In genomic region chr7:44748101-44749044, GRCm38 (mm10) we compare ENCODE assay signal across 8 mouse cellular contexts. TPM values are rescaled to one million over a fixed set of nuclear protein-coding genes. Genes with fewer than 3 reads are reported as not detected.
DNase-seq lines count a peak whose midpoint lies in the region; ATAC-seq and TF ChIP-seq lines count a peak whose summit lies in the region.

Gene Vrk3, plus strand, starts transcription at chr7:44748413.

- H3K36me3 ChIP-seq in MEL (ENCODE audit: control insufficient read depth in 1 of 2, insufficient read depth in 2 of 2, low read length in 2 of 2): peaks cover 0 to 9% of the 10 kb centered on the region in 2 experiments; a peak in 2 of 4 replicates
- H3K36me3 ChIP-seq in forebrain, postnatal 0 days (ENCODE audit: insufficient read depth): 0 out of 2 replicates have a peak, but pooled peaks cover 10% of the 10 kb centered on the region
- H3K36me3 ChIP-seq in lung, embryonic 15.5 days: peaks cover 15% of the 10 kb centered on the region

- H3K4me3 ChIP-seq in MEL (ENCODE audit: control insufficient read depth in 1 of 2, insufficient read depth in 1 of 2, low read depth in 2 of 2, low read length in 2 of 2): peak within 1 kb of the TSS; percentile 65 to 71
- peak within 1 kb of the TSS; percentile 75 for H3K4me3 ChIP-seq in cerebellum, adult 2 months (replicated peaks; ENCODE audit: insufficient read depth, low read depth, low read length)
- peak within 1 kb of the TSS; percentile 74 for H3K4me3 ChIP-seq in forebrain, postnatal 0 days (ENCODE audit: low read depth, low read length)
- H3K4me3 ChIP-seq in lung, embryonic 15.5 days: peak within 1 kb of the TSS; percentile 77

- no peaks in the 10 kb centered on the region for H3K27me3 ChIP-seq in MEL (ENCODE audit: control insufficient read depth in 1 of 2, insufficient read depth in 2 of 2, low read length in 2 of 2)
- H3K27me3 ChIP-seq in cerebellum, adult 2 months (ENCODE audit: control insufficient read depth, insufficient read depth, low read length): no peaks in the 10 kb centered on the region
- no peaks in the 10 kb centered on the region for H3K27me3 ChIP-seq in forebrain, postnatal 0 days (ENCODE audit: insufficient read depth, low read length)
- H3K27me3 ChIP-seq in lung, embryonic 15.5 days: no peaks in the 10 kb centered on the region

- peak; percentile 99 for DNase-seq in MEL (ENCODE audit: low read depth, low spot score)
- DNase-seq in cerebellum, adult 2 months: peak; percentile 95 to 98
- DNase-seq in forebrain, postnatal 0 days: peak; percentile 95
- peak; percentile 94 for DNase-seq in heart, postnatal 4 days
- peak; percentile 95 to 97 for DNase-seq in layer of hippocampus, adult 8-10 months (ENCODE audit: low spot score in 2 of 2)
- DNase-seq in ovary, adult 18-20 months (ENCODE audit: low spot score): peak; percentile 96
- DNase-seq in thymus, postnatal 0 days (ENCODE audit: low spot score): peak; percentile 95

- 0 out of 4 replicates have a peak, but pooled peaks of 1 of the 2 experiments have one; percentile 36 for TF ChIP-seq EP300 in MEL (IDR thresholded peaks at IDR 0.05; ENCODE audit: low read depth in 1 of 2, low read length in 2 of 2)

- peaks cover 7% of the 10 kb centered on the region for H3K79me2 ChIP-seq in MEL (ENCODE audit: control insufficient read depth, insufficient read depth, low read length, poor library complexity)

- ATAC-seq in forebrain, postnatal 0 days: peak; percentile 95
- ATAC-seq in lung, embryonic 15.5 days (ENCODE audit: borderline replicate concordance, extremely low read depth, low FRiP score, low TSS enrichment): peak; percentile 98

- under 1% methylated on average over 44 of the region's 44 CpGs for WGBS in cerebellum, adult 2 months
- under 1% methylated on average over 43 of the region's 44 CpGs for WGBS in forebrain, postnatal 0 days
- WGBS in lung, embryonic 15.5 days: under 1% methylated on average over 44 of the region's 44 CpGs

- no peak for TF ChIP-seq CTCF in MEL (IDR thresholded peaks at IDR 0.05 in 2 of 3, conservative IDR thresholded peaks at IDR 0.05 in 1 of 3; ENCODE audit: control insufficient read depth in 1 of 3, insufficient read depth in 1 of 3, low read depth in 2 of 3, low read length in 3 of 3, poor library complexity in 1 of 3, severe bottlenecking in 1 of 3)
- no peak for TF ChIP-seq CTCF in cerebellum, adult 2 months (IDR thresholded peaks at IDR 0.05; ENCODE audit: borderline replicate concordance, insufficient read depth, low read depth, low read length)
- no peak for TF ChIP-seq CTCF in forebrain, postnatal 0 days (IDR thresholded peaks at IDR 0.05; ENCODE audit: low read depth)

- TF ChIP-seq RAD21 in MEL (IDR thresholded peaks at IDR 0.05; ENCODE audit: low read depth, low read length): no peak

- peak within 1 kb of the TSS; percentile 97 for H3K9ac ChIP-seq in MEL (ENCODE audit: control insufficient read depth, low read depth, low read length, poor library complexity, severe bottlenecking)
- peak within 1 kb of the TSS; percentile 71 for H3K9ac ChIP-seq in forebrain, postnatal 0 days
- peak within 1 kb of the TSS; percentile 69 for H3K9ac ChIP-seq in lung, embryonic 15.5 days

- H3K4me2 ChIP-seq in forebrain, postnatal 0 days (ENCODE audit: low read depth): peak within 1 kb of the TSS; percentile 66
- peak within 1 kb of the TSS; percentile 76 for H3K4me2 ChIP-seq in lung, embryonic 15.5 days

- H3K4me1 ChIP-seq in MEL (ENCODE audit: control insufficient read depth in 1 of 2, insufficient read depth in 2 of 2, low read length in 2 of 2): peaks cover 0 to 12% of the 10 kb centered on the region in 2 experiments; a peak in 2 of 4 replicates
- H3K4me1 ChIP-seq in cerebellum, adult 2 months (ENCODE audit: control insufficient read depth, insufficient read depth, low read length): no peaks in the 10 kb centered on the region
- peaks cover 4% of the 10 kb centered on the region; the same call in 1 of the 2 replicates for H3K4me1 ChIP-seq in forebrain, postnatal 0 days (ENCODE audit: insufficient read depth)
- peaks cover 25% of the 10 kb centered on the region for H3K4me1 ChIP-seq in lung, embryonic 15.5 days

- H3K9me3 ChIP-seq in MEL (replicated peaks; ENCODE audit: insufficient read depth, low read length): no peaks in the 10 kb centered on the region
- no peaks in the 10 kb centered on the region for H3K9me3 ChIP-seq in forebrain, postnatal 0 days (ENCODE audit: low read length)
- H3K9me3 ChIP-seq in lung, embryonic 15.5 days: no peaks in the 10 kb centered on the region

- peak; percentile 74 to 76; a peak in 3 of 4 replicates for TF ChIP-seq POLR2A in MEL (IDR thresholded peaks at IDR 0.05; ENCODE audit: control insufficient read depth in 1 of 2, insufficient read depth in 1 of 2, low read depth in 1 of 2, low read length in 2 of 2, poor library complexity in 1 of 2)
- TF ChIP-seq POLR2A in cerebellum, adult 2 months (IDR thresholded peaks at IDR 0.05; ENCODE audit: borderline replicate concordance, insufficient read depth, low read length): peak; percentile 64; the same call in 1 of the 2 replicates

- H3K27ac ChIP-seq in MEL (ENCODE audit: control insufficient read depth, low read depth, low read length): peak within 1 kb of the TSS; percentile 98
- H3K27ac ChIP-seq in cerebellum, adult 2 months (ENCODE audit: insufficient read depth, low read length): peak within 1 kb of the TSS; percentile 84
- peak within 1 kb of the TSS; percentile 81 for H3K27ac ChIP-seq in forebrain, postnatal 0 days (ENCODE audit: low read depth, low read length)
- H3K27ac ChIP-seq in lung, embryonic 15.5 days: peak within 1 kb of the TSS; percentile 95

TF ChIP-seq in MEL, 35 proteins besides CTCF, POLR2A, EP300 and RAD21 (continues in another document):
- TF ChIP-seq GATA1 (IDR thresholded peaks at IDR 0.05; ENCODE audit: low read depth, low read length): peak; percentile 51
- TF ChIP-seq MAX (IDR thresholded peaks at IDR 0.05; ENCODE audit: low read length): peak; percentile 80
- TF ChIP-seq POLR2AphosphoS5 (IDR thresholded peaks at IDR 0.05; ENCODE audit: borderline replicate concordance, low read depth, low read length): no peak
- 0 out of 2 replicates have a peak, but pooled peaks have one; percentile 30 for TF ChIP-seq USF1 (IDR thresholded peaks at IDR 0.05; ENCODE audit: low read depth, low read length)
- no peak for TF ChIP-seq ZNF384 (IDR thresholded peaks at IDR 0.05; ENCODE audit: low read depth, low read length)
- no peak for TF ChIP-seq TAL1 (IDR thresholded peaks at IDR 0.05; ENCODE audit: low read length)
- TF ChIP-seq UBTF (IDR thresholded peaks at IDR 0.05; ENCODE audit: borderline replicate concordance, insufficient read depth, low read depth, low read length): no peak
- peak; percentile 91 for TF ChIP-seq SIN3A (IDR thresholded peaks at IDR 0.05; ENCODE audit: low read length)
- no peak for TF ChIP-seq CHD1 (IDR thresholded peaks at IDR 0.05; ENCODE audit: low read depth, low read length)
- peak; percentile 22; the same call in 1 of the 2 replicates for TF ChIP-seq TCF12 (IDR thresholded peaks at IDR 0.05; ENCODE audit: low read depth, low read length)
- TF ChIP-seq MXI1 (IDR thresholded peaks at IDR 0.05; ENCODE audit: low read depth, low read length): peak; percentile 83; the same call in 1 of the 2 replicates
- TF ChIP-seq SMC3 (IDR thresholded peaks at IDR 0.05; ENCODE audit: low read depth, low read length): no peak
- peak; percentile 46; the same call in 1 of the 2 replicates for TF ChIP-seq CHD2 (IDR thresholded peaks at IDR 0.05; ENCODE audit: low read length)
- TF ChIP-seq HCFC1 (IDR thresholded peaks at IDR 0.05; ENCODE audit: low read depth, low read length): peak; percentile 98
- TF ChIP-seq JUND (IDR thresholded peaks at IDR 0.05; ENCODE audit: low read depth, low read length): no peak
- TF ChIP-seq MAFK (IDR thresholded peaks at IDR 0.05; ENCODE audit: borderline replicate concordance, low read depth, low read length): no peak
- TF ChIP-seq MAZ (IDR thresholded peaks at IDR 0.05; ENCODE audit: low read depth, low read length): peak; percentile 96
- TF ChIP-seq MEF2A (IDR thresholded peaks at IDR 0.05; ENCODE audit: extremely low read depth, insufficient replicate concordance, low read depth, low read length, poor library complexity, severe bottlenecking): no peak
- no peak for TF ChIP-seq ZC3H11A (IDR thresholded peaks at IDR 0.05; ENCODE audit: low read depth, low read length)
- peak; percentile 93 for TF ChIP-seq ELF1 (IDR thresholded peaks at IDR 0.05; ENCODE audit: low read depth, low read length)
- TF ChIP-seq KAT2A (conservative IDR thresholded peaks at IDR 0.05; ENCODE audit: low read depth, low read length): peak; percentile 80; the same call in 1 of the 2 replicates
- TF ChIP-seq ZKSCAN1 (IDR thresholded peaks at IDR 0.05; ENCODE audit: low read depth, low read length): no peak
- TF ChIP-seq ZMIZ1 (IDR thresholded peaks at IDR 0.05; ENCODE audit: low read depth, low read length): no peak
- no peak for TF ChIP-seq GABPA (IDR thresholded peaks at IDR 0.05; ENCODE audit: low read depth, low read length)
- TF ChIP-seq USF2 (IDR thresholded peaks at IDR 0.05; ENCODE audit: borderline replicate concordance in 1 of 2, insufficient read depth in 1 of 2, low read depth in 1 of 2, low read length in 2 of 2): no peak
- TF ChIP-seq NELFE (IDR thresholded peaks at IDR 0.05; ENCODE audit: low read depth, low read length): peak; percentile 46
- peak; percentile 78 for TF ChIP-seq NRF1 (IDR thresholded peaks at IDR 0.05; ENCODE audit: insufficient read depth, low read depth, low read length, poor library complexity, severe bottlenecking)
- no peak for TF ChIP-seq RCOR1 (IDR thresholded peaks at IDR 0.05; ENCODE audit: low read depth, low read length)
- peak; percentile 32; the same call in 1 of the 2 replicates for TF ChIP-seq TBP (IDR thresholded peaks at IDR 0.05; ENCODE audit: low read depth, low read length)
- peak; percentile 74 for TF ChIP-seq MYC (IDR thresholded peaks at IDR 0.05; ENCODE audit: low read depth, low read length)

RNA-seq across cellular contexts. Expression of gene Vrk3, which starts in this region (rescaled TPM):
- 24.9 and 25.7 TPM in 2 replicates for total RNA-seq in MEL (2012; rRNA removed)
- polyA plus RNA-seq in MEL (2012; ENCODE audit: insufficient read depth in 1 of 2, insufficient read length in 2 of 2, low read depth in 1 of 2, low replicate concordance in 2 of 2, missing spikeins in 1 of 2): 10 to 100 TPM in 1 of 2 experiments, not detected in 1; 55.6 TPM
- 37.4 and 39.1 TPM in 2 replicates for polyA plus RNA-seq in cerebellum, adult 2 months (2012; rRNA removed)
- 18.7 and 19.6 TPM in 2 replicates for total RNA-seq in forebrain, postnatal 0 days (2014; rRNA removed)
- 27.1 and 31.1 TPM in 2 replicates for polyA plus RNA-seq in forebrain, postnatal 0 days (2015; fragmentation: Nextera tagmentation; extraction: Ambion mirVana)
- 10 to 100 TPM; 28.4 to 28.9 TPM for total RNA-seq in heart, postnatal 4 days (2021)
- 10 to 100 TPM; 27.7 to 34.6 (median 33.7) TPM for total RNA-seq in layer of hippocampus, adult 8-10 months (2022)
- polyA plus RNA-seq in lung, embryonic 15.5 days (2015; fragmentation: Nextera tagmentation; extraction: Ambion mirVana): 40.6 and 46.1 TPM in 2 replicates
- 63.7 and 66.8 TPM in 2 replicates for polyA plus RNA-seq in thymus, postnatal 0 days (2015; fragmentation: Nextera tagmentation; extraction: Ambion mirVana)

Comparison
In these comparisons a context has a peak if more than half of its experiments do, and no peak if none do; other contexts are left out.
1. Peak in every context shown above with its lines: DNase-seq, ATAC-seq, H3K4me3 ChIP-seq and H3K27ac ChIP-seq.